Mouse (Mus musculus): ENCODE measurements around the gene Krt15. TPM values are rescaled to one million over a fixed set of nuclear protein-coding genes. Genes with fewer than 3 reads are reported as not detected.

Gene Krt15
- polyA plus RNA-seq (2015; fragmentation: Nextera tagmentation; extraction: Ambion mirVana), result 2.9 and 3.0 TPM in 2 replicates

GRCm38 (mm10) chr11:100135731-100136130 lies at the start of gene Krt15:
Gene Krt15 (minus strand): TSS chr11:100135928.
- no peak for ATAC-seq (replicated peaks; ENCODE audit: low FRiP score, low read depth)
- no peak for TF ChIP-seq CTCF (IDR thresholded peaks at IDR 0.05; ENCODE audit: low read depth)
- Histone ChIP-seq H3K4me2 (ENCODE audit: low read length) (no peak within 1 kb of the TSS), H3K9ac (ENCODE audit: low read depth, low read length) (no peak within 1 kb of the TSS), H3K27me3 (ENCODE audit: insufficient read depth, low read length) (no peaks in the 10 kb centered on the region), H3K27ac (no peak within 1 kb of the TSS), H3K36me3 (ENCODE audit: insufficient read depth, low read length) (no peaks in the 10 kb centered on the region), H3K4me1 (replicated peaks; ENCODE audit: insufficient read depth, low read length) (peaks cover 3% of the 10 kb centered on the region; the same call in 1 of the 2 replicates), H3K9me3 (replicated peaks; ENCODE audit: low read length) (no peaks in the 10 kb centered on the region), H3K4me3 (replicated peaks; ENCODE audit: low read depth, low read length) (no peak within 1 kb of the TSS)
- DNase-seq (ENCODE audit: low spot score), result no peak
- WGBS, result 41% methylated on average over 7 of the region's 7 CpGs

GRCm38 (mm10) chr11:100181725-100182124 lies 46.0 kb upstream of the Krt15 start:
- H3K27ac ChIP-seq, result no peak overlapping the region
- ATAC-seq (replicated peaks; ENCODE audit: low FRiP score, low read depth), result no peak
- no peak for DNase-seq (ENCODE audit: low spot score)
- WGBS, result 55% methylated on average over 7 of the region's 7 CpGs
- H3K4me1 ChIP-seq (replicated peaks; ENCODE audit: insufficient read depth, low read length), result no peaks in the 10 kb centered on the region
- H3K9me3 ChIP-seq (replicated peaks; ENCODE audit: low read length), result no peaks in the 10 kb centered on the region
- no peak overlapping the region for H3K9ac ChIP-seq (ENCODE audit: low read depth, low read length)
- no peak overlapping the region for H3K4me3 ChIP-seq (replicated peaks; ENCODE audit: low read depth, low read length)
- no peaks in the 10 kb centered on the region for H3K36me3 ChIP-seq (ENCODE audit: insufficient read depth, low read length)
- no peak overlapping the region for H3K4me2 ChIP-seq (ENCODE audit: low read length)
- no peaks in the 10 kb centered on the region for H3K27me3 ChIP-seq (ENCODE audit: insufficient read depth, low read length)
- no peak for TF ChIP-seq CTCF (IDR thresholded peaks at IDR 0.05; ENCODE audit: low read depth)

- no peak for TF ChIP-seq CTCF (IDR thresholded peaks at IDR 0.05; ENCODE audit: low read depth)
- H3K4me3 ChIP-seq (replicated peaks; ENCODE audit: low read depth, low read length), result no peak overlapping the region
- H3K9me3 ChIP-seq (replicated peaks; ENCODE audit: low read length), result no peaks in the 10 kb centered on the region
- 76% methylated on average over 3 of the region's 3 CpGs for WGBS
- H3K36me3 ChIP-seq (ENCODE audit: insufficient read depth, low read length), result no peaks in the 10 kb centered on the region
- DNase-seq (ENCODE audit: low spot score) (no peak), ATAC-seq (replicated peaks; ENCODE audit: low FRiP score, low read depth) (no peak)
- H3K27me3 ChIP-seq (ENCODE audit: insufficient read depth, low read length), result no peaks in the 10 kb centered on the region
- no peak overlapping the region for H3K27ac ChIP-seq
- no peak overlapping the region for H3K4me2 ChIP-seq (ENCODE audit: low read length)
- no peaks in the 10 kb centered on the region for H3K4me1 ChIP-seq (replicated peaks; ENCODE audit: insufficient read depth, low read length)
- no peak overlapping the region for H3K9ac ChIP-seq (ENCODE audit: low read depth, low read length)
Measured at GRCm38 (mm10) chr11:100179260-100179659, 43.5 kb upstream of the Krt15 start.

- H3K9me3 ChIP-seq (replicated peaks; ENCODE audit: low read length), result no peaks in the 10 kb centered on the region
- no peak for ATAC-seq (replicated peaks; ENCODE audit: low FRiP score, low read depth)
- H3K36me3 ChIP-seq (ENCODE audit: insufficient read depth, low read length), result no peaks in the 10 kb centered on the region
- H3K27ac ChIP-seq, result no peak overlapping the region
- TF ChIP-seq CTCF (IDR thresholded peaks at IDR 0.05; ENCODE audit: low read depth), result no peak
- H3K4me2 ChIP-seq (ENCODE audit: low read length), result no peak overlapping the region
- no peak overlapping the region for H3K4me3 ChIP-seq (replicated peaks; ENCODE audit: low read depth, low read length)
- H3K9ac ChIP-seq (ENCODE audit: low read depth, low read length), result no peak overlapping the region
- 82% methylated on average over 5 of the region's 5 CpGs for WGBS
- H3K4me1 ChIP-seq (replicated peaks; ENCODE audit: insufficient read depth, low read length), result no peaks in the 10 kb centered on the region
- no peaks in the 10 kb centered on the region for H3K27me3 ChIP-seq (ENCODE audit: insufficient read depth, low read length)
- DNase-seq (ENCODE audit: low spot score), result no peak
Measured at GRCm38 (mm10) chr11:100178307-100178706, 42.6 kb upstream of the Krt15 start.

- WGBS, result 33% methylated on average over 9 of the region's 9 CpGs
- H3K4me3 ChIP-seq (replicated peaks; ENCODE audit: low read depth, low read length), result no peak overlapping the region
- no peaks in the 10 kb centered on the region for H3K36me3 ChIP-seq (ENCODE audit: insufficient read depth, low read length)
- no peaks in the 10 kb centered on the region for H3K9me3 ChIP-seq (replicated peaks; ENCODE audit: low read length)
- no peak overlapping the region for H3K9ac ChIP-seq (ENCODE audit: low read depth, low read length)
- H3K27me3 ChIP-seq (ENCODE audit: insufficient read depth, low read length), result no peaks in the 10 kb centered on the region
- H3K27ac ChIP-seq, result no peak overlapping the region
- H3K4me1 ChIP-seq (replicated peaks; ENCODE audit: insufficient read depth, low read length), result no peaks in the 10 kb centered on the region
- no peak overlapping the region for H3K4me2 ChIP-seq (ENCODE audit: low read length)
- DNase-seq (ENCODE audit: low spot score) (no peak), ATAC-seq (replicated peaks; ENCODE audit: low FRiP score, low read depth) (no peak)
- no peak for TF ChIP-seq CTCF (IDR thresholded peaks at IDR 0.05; ENCODE audit: low read depth)
Measured at GRCm38 (mm10) chr11:100176791-100177190, 41.1 kb upstream of the Krt15 start.

GRCm38 (mm10) chr11:100168765-100169762 lies 33.3 kb upstream of the Krt15 start:
- 30% methylated on average over 14 of the region's 14 CpGs for WGBS
- H3K4me3 ChIP-seq (replicated peaks; ENCODE audit: low read depth, low read length), result no peak overlapping the region
- H3K4me1 ChIP-seq (replicated peaks; ENCODE audit: insufficient read depth, low read length), result no peaks in the 10 kb centered on the region
- no peak overlapping the region for H3K9ac ChIP-seq (ENCODE audit: low read depth, low read length)
- H3K27ac ChIP-seq, result no peak overlapping the region
- no peaks in the 10 kb centered on the region for H3K36me3 ChIP-seq (ENCODE audit: insufficient read depth, low read length)
- no peak overlapping the region for H3K4me2 ChIP-seq (ENCODE audit: low read length)
- peak; percentile 77 for TF ChIP-seq CTCF (IDR thresholded peaks at IDR 0.05; ENCODE audit: low read depth)
- DNase-seq (ENCODE audit: low spot score) (peak; percentile 82), ATAC-seq (replicated peaks; ENCODE audit: low FRiP score, low read depth) (peak; percentile 45; the same call in 1 of the 2 replicates)
- no peaks in the 10 kb centered on the region for H3K9me3 ChIP-seq (replicated peaks; ENCODE audit: low read length)
- H3K27me3 ChIP-seq (ENCODE audit: insufficient read depth, low read length), result no peaks in the 10 kb centered on the region
